Mouse (Mus musculus) stomach, postnatal 0 days (tissue): ENCODE measurements around the gene Lyzl4.

Source experiments
- CTCF ChIP-seq: IDR thresholded peaks from 2 replicates; pipeline ENCODE4 v1.5.1; 2016; ENCODE audit warnings: antibody characterized with exemption, low read depth, mild to moderate bottlenecking, moderate library complexity
- EP300 ChIP-seq: optimal IDR thresholded peaks from 2 replicates; pipeline ENCODE3; 2016; ENCODE audit warnings: antibody characterized with exemption

DNA sequence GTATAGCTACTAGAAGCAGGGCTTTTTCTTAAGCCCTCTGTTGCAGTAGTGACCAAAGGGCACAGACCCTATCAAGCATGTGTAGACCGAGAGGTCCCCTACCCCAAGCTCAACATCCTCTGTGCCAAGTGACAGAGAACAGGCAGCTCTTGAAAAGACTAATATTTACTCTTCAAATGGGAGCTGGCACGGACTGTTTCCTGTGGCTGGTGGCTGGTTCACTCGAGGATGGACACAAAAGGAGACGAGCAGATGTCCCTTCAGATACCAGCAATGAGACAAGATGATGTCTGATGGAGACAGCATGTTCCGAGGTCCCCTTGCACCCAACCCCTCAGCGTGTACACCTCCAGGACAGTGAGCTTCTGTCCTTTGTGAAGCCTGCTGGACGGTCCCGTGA lies 35.6 kb upstream of the Lyzl4 start:
- TF ChIP-seq CTCF, result no peak
- no peak for TF ChIP-seq EP300
